Mouse (Mus musculus) kidney, adult 2 months (tissue): ENCODE data around the gene AA792892.
"Not testable (repeated sequence)": the region's sequence is repeated elsewhere in the genome, so short reads cannot be mapped to it uniquely, and the experiment has no call there.

Source experiments
- CTCF ChIP-seq: fragments of 200-500 bp; conservative IDR thresholded peaks from 2 replicates; pipeline ENCODE4 v1.5.1; 2011; ENCODE audit warnings: low read depth, mild to moderate bottlenecking, control low read depth, low read length, moderate library complexity, mixed read lengths; ENCODE audit not compliant: insufficient read depth, insufficient read length
- POLR2A ChIP-seq: fragments of 200-500 bp; IDR thresholded peaks from one replicate; pipeline ENCODE4 v1.6.1; 2011; ENCODE audit warnings: low read depth, low read length, control low read depth

DNA sequence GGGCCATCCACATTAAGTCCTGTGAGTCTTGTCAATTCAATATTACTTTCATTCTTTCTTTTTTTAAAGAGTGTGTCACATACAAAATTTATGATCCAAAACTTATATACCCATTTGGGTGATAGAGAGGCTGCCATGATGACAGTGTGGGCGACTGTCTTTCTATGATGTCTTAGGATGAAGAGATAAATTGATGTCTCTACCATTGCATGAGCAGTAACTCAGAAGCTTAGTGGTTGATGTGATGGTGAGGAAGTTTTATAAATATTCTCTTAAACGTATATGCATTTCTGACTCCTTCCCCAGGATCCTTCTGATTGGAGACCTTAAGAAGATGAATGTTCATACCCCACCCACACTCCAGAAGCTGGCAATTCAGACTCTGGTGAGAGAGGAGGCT is 25.4 kb upstream of the AA792892 start, which contains the start of gene Gm6502:
- not testable (repeated sequence) for TF ChIP-seq CTCF, POLR2A
